Mouse (Mus musculus) thymus, postnatal 4 days (tissue): ENCODE results near the gene Gpatch3.
A peak's percentile ranks its signal among the peaks of the same experiment; 100 is the strongest.

Source experiments
- DNase-seq: peaks from one replicate; pipeline ENCODE4 v3.0.0; 2021

Gene Gpatch3

DNA sequence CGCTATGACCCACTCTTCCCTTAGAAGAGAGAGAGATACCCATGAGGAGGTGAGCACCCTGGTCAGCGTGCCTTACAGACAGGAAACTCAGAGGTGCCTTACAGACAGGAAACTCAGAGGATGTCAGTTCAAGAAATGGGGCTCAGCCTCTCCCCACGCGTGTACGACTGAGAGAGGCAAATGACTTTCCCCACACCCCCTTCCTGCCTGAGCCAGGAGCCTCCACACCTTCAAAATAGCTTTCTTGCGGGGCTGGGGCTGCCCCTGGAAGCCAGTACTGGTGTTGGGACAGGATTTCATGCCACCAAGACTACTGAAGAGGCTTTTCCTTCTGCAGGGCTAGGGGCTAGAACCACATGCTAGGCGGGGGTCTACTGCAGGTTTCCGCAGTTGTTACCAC lies 46.1 kb downstream of the Gpatch3 start:
- peak; percentile 49 for DNase-seq

DNA sequence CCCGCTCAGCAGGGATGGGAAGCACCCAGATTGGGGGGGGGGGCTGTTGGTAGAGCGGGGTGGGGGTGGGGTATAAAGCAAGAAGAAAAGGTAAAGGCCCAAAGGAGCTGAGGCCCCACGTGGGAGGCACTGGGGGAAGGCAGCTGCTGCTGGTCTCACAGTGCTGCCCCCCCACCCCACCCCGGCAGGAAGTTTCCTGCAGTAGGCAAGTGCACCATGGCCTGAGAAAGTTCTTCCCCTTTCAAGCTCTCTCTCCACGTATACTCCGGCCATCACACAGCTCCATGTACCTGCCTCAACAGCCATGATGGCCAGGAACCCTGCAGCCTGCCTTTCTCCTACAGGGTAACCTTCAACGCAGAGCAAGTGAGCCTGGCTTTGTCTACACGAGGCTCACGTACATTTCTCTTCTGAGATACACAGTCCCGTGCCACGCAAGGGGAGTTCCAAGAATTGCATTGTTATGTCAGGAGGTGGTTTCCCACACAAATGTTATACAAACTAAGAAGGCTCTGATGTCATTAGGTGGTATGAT lies 47.7 kb downstream of the Gpatch3 start:
- DNase-seq = peak; percentile 64

DNA sequence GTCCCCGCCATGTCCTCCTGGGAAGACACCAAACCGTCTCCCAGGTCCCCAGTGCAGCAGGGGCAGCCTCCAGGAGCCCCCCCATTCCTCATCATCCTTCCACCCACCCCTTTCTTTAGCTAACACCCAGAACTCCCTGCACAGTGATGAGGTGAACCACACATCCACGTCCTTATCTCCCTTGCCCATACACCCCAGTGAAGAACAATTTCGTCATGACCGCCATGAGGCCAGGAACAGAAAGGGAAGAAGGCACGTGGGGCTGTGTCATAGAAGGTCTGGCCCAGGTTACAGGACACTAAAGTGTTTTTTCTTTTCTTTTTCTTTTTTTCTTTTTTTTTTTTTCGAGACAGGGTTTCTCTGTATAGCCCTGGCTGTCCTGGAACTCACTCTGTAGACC lies 50.3 kb downstream of the Gpatch3 start:
- DNase-seq = no peak

DNA sequence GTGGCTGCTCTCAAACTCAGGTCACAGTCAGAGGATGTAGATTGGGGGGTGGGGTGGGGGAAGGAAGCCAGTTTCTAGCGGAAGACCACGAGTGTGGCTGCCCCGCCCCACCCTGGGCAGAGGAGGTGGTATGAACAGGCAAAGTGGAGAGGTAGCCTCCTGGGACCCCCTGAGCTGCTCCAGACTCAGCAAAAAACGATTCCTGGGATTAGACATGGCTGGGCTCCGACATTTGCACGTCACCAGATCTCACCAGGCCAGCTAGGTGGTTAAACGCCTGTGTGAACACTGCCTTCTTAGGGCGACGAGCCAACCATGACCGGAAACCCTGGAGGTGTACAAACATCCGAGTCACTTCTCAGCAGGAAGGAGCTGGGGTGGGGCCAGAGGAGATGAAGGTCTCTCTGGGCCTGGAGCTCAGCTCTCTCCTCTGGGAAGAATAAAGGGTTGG lies 51.1 kb downstream of the Gpatch3 start:
- peak; percentile 83 for DNase-seq

DNA sequence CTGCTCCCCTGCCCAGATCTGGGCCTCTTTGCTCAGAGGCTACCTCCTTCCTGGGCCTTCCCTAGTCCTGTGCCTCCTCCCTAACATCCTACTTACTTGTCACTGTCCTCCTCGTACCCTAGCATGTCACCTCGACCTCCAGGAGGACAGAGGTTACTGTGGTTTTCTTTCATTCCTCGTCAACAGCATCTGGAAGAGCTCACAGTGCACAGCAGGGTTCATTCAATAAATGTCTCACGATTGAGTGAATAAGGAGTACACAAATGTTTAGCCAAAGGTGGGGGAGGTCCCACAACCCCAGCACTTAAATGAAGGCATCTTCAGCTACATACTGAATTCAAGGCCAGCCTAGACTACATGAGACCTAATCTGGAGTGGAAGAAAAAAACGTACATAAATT lies 51.7 kb downstream of the Gpatch3 start:
- DNase-seq = no peak

DNA sequence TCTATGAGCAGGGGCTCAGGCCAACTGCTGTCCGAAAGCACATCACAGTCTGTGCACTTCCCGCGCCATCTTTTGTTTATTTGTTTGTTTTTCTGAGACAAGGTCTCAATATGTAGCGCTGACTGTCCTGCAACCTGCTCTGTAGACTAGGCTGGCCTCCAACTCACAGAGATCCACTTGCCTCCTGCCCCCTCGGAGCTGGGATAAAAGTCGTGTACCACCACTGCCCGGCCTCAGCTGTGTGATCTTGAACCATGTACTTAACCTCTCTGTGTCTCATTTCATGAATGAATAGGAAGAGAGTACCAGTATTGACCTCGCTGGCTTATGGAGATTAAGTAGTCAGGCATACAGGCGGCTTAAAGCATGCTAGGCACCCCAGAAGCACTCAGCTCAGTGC lies 52.1 kb downstream of the Gpatch3 start:
- DNase-seq = no peak

DNA sequence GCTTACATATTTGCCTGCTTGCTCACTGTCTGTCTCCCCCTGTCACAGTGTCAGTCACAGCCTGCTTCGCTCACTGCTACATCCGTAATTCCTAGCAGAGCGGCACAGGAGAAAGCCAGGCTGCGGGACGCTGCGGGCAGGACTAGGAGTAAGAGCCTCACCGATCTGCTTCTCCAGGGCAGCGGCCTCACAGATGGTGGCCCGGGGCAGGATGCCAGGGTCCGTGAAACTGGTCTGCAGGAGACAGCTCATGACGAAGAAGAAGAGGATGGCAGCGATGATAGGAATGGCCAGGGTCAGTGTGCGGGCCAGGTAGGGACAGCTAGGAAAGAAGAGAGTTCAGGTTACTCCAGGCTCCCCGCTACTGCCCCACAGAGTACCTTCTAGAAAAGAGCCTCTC lies 52.5 kb downstream of the Gpatch3 start:
- no peak for DNase-seq

DNA sequence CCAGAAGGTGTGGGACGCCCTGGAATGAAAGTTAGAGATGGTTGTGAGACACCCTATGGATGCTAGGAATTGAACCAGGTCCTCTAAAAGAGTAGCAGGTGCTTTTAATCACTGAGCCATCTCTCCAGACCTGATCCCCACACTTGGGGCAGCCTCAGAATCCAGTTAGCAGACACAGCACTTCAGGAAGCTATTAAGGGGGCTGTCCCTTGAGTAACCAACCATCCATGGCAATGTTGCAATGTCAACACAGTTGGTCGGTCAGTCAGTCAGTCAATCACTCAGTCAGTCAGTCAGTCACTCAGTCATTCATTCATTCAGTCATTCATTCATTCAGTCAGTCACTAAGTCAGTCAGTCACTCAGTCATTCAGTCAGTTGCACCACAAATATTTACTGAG lies 54.0 kb downstream of the Gpatch3 start:
- DNase-seq = no peak

DNA sequence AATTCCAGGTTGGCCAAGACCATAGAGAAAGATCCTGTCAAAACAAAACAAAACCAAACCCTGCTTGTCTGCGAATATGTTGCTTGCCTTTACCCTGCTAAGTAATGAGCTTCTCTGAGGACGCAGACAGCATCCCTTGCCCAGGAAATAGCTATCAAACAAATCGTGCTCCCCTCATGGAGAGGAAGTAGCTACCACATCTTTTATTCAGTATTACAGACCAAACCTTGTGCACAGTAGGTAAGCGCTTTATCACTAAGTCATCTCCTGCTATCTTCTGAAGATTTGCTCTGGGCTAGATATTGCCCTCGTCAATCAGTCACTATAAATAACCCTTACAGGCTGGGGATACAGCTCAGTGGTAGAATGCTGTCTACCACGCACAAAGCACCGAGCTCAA lies 54.6 kb downstream of the Gpatch3 start:
- DNase-seq = no peak

DNA sequence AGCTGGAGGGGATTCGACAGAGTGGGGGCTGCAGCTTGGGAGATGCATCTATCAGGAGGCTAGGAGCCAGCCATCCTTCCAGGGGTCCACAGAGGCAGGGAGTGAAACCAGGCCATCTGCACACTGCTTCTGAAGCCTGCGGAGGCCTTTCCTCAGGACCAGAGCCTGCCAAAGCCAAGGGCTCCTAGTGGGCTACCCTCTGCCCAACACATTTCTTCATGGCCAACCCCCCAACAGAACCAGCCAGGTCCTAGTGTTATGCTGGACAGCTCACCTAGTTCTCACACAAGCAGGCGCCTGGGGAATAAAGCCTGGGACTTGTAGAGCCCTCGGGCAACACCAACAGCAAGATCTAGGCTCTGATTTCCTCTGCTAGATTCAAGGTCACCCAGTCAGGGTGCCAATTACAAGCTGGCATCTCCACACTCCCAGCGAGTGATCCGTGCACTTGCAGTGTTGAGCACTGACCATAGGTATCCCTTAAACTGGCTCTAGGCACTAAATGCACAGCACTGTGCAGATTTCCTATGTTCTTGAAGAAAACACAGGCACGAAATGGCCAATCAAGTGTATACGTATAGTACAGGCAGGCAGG lies 55.9 kb downstream of the Gpatch3 start:
- DNase-seq = no peak

DNA sequence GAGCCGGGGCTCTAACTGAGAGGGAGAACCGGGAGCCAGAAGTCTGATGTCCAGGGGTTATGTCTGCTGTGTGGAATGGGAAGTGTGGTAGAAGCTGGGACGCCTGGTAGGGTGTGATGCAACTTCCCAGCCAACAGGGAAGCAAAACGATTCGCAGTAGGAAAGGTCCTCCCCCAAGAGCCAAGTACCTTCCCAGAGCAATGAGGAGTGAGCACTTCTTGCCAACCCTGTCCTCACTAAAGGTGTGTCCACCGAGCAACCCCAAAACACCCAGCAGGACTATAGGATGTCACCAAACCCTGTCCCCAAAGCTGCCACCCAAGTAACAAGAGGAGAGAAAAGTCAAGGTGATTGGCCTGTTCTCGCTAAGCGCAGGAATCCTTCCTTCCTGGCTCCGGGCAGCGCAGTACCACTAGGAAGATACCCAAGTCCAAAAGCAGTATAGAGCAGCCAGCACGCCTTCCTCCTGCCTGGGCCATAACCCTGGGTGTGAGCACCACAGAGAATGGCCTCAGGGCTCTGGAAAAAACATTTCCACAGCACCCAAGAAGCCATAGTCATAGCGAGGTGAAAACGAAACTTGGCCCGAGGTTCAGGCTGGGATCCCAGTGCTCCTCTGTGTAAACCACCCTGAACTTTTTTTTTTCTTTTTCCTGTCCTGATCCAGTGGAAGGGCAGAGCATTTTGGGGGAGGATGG lies 56.7 kb downstream of the Gpatch3 start:
- no peak for DNase-seq

DNA sequence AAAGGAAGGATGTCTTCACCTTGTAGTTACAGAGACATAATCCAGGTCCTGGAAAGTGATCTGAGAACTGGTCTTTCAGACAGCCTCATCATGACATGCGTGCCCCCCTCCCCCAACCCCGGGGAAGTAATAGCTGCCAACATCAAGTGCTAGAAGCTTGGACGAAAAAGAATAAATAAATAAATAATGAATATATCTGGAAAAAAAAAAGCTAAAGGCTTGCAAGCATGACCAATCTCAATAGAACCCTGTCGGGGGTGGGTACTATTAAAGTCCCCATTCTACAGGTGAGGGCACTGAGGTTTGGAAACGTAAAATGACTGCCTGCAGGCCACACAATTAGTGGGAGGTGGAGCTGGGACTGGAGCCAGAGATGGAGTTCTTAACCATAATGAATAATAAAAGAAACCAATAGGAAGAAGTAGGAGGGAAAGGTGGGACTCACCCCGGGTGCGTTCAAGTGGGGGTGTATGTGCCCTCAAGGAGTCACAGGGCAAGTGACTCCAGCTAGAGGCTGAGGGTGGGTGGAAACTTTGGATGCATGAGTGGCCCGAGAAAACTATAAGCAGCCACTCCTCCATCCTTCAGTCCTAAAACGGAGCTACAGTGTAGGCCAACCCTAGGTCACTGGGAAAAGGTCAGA lies 57.3 kb downstream of the Gpatch3 start:
- no peak for DNase-seq

DNA sequence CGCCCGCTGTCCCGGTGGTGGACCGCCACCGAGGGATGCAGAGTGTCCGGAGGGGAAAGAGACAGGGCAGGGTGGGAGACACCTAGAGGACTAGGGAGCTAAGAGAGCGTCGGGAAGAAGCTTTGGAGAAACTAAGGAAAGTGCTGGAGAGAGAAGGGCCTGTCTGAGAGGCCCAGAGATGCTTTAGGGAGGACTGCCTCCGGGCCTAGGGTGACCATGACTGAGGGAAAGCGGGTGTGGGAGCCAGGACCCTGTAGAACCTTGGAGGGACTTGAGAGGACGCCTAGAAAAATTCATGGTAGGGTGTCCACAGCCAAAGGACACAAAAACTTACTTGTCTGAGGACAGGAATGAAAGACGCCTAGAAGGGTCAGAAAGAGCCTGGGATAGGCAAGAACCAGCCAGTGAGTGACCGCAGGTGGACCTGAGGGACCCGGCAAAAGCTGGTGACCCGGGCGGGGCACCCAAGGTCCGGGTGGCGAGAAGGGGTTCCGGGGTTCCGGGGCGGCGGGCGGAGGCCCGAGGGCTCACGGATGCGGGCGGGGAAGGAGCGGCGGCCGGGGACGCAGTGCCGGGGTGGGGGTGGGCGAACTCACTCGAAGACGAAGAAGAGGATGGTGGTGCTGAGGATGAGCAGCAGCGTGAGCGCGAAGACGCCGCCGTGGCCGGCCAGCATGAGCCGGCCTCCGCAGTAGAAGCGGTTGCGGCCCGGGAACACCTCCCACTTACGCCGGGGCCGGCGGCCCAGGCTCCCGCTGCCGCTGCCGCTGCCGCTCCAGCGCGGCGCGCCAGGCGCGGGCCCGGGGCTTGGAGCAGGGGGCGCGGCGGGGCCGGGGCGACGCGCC lies 58.2 kb downstream of the Gpatch3 start:
- peak; percentile 78 for DNase-seq

DNA sequence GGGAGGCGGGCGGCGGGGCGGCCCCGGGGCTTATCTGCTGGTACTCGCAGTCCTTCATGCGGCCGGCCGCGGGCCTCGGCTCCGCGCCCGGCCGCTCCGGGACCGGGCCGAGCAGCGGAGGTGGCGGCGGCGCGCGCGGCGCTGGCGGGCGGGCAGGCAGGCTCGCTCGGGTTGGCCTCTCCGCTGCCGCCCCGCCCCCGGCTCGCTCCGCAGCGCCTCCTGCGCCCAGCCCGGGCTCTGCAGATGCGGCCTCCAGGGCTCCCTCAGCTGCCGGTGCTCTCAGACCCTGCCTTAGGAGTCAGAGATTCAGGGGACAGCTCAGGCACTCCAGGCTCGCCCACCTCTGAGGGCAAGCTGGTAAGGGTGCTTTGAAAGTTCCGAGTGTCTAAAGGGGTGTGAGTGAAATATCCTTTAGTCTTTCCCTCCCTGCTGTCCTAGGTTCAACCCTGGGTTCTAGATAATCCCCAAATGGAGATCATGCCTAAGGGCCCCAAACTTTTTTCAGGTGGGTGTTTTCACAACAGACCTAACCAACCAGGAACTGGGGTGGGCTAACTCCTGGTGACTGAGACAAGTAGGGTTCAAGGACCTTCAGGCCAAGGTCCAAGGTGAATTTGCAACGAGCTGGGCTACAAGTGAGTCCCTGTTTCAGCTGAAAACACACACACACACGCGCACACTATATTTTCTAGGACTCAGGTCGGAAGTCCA lies 58.9 kb downstream of the Gpatch3 start:
- peak; percentile 96 for DNase-seq
